Mouse (Mus musculus) liver, embryonic 14.5 days (tissue): ENCODE data around the gene Gm19668. TPM values are rescaled to one million over a fixed set of nuclear protein-coding genes. Genes with fewer than 3 reads are reported as not detected.
A peak's percentile ranks its signal among the peaks of the same experiment; 100 is the strongest.

Experiments
- ATAC-seq: fragments of 200-750 bp; cut with Nextera tagmentation; 2 replicates; pipeline ENCODE4 v1.8.0; 2017; ENCODE audit warnings: moderate number of reproducible peaks, mild to moderate bottlenecking, moderate library complexity; ENCODE audit not compliant: insufficient read depth
- DNase-seq, 3 experiments: peaks; one replicate each; pipeline ENCODE4 v3.0.0-alpha.2; 2012 to 2013; ENCODE audit warnings: low read depth in 3 of 3, low spot score in 3 of 3
- H3K27ac ChIP-seq: fragments of 300-500 bp; sonication (generic); 2 replicates; pipeline ENCODE4 v1.5.1; 2014; ENCODE audit warnings: moderate library complexity, mild to moderate bottlenecking, control low read depth, inconsistent platforms
- H3K27me3 ChIP-seq: fragments of 300-500 bp; sonication (generic); 2 replicates; pipeline ENCODE4 v1.6.1; 2014; ENCODE audit warnings: mild to moderate bottlenecking, low read length, moderate library complexity; ENCODE audit not compliant: control insufficient read depth, insufficient read depth
- H3K36me3 ChIP-seq: fragments of 300-500 bp; sonication (generic); replicated peaks from 2 replicates; pipeline ENCODE4 v1.6.1; 2014; ENCODE audit warnings: low read depth; ENCODE audit not compliant: control insufficient read depth, insufficient read depth
- H3K4me1 ChIP-seq, 2 experiments: fragments of 200-500 bp in 1 of 2; fragments of 300-500 bp in 1 of 2; sonication (generic) in 1 of 2; replicated peaks; 2 replicates each; pipeline ENCODE4 v1.6.1; 2012 to 2014; ENCODE audit warnings: antibody characterized with exemption in 1 of 2, inconsistent platforms in 1 of 2, low read length in 1 of 2; ENCODE audit not compliant: control insufficient read depth in 2 of 2, insufficient read depth in 2 of 2
- H3K4me2 ChIP-seq: fragments of 300-500 bp; sonication (generic); 2 replicates; pipeline ENCODE4 v1.6.1; 2014; ENCODE audit warnings: low read depth, mild to moderate bottlenecking, control low read depth, moderate library complexity
- H3K4me3 ChIP-seq, 2 experiments: fragments of 200-500 bp in 1 of 2; fragments of 300-500 bp in 1 of 2; sonication (generic) in 1 of 2; 2 replicates each; pipeline ENCODE4 v1.5.1; 2012 to 2014; ENCODE audit warnings: low read depth in 2 of 2, low read length in 2 of 2, mild to moderate bottlenecking in 2 of 2, control low read depth in 1 of 2, inconsistent platforms in 1 of 2, moderate library complexity in 1 of 2; ENCODE audit not compliant: insufficient read depth in 1 of 2
- H3K9ac ChIP-seq: fragments of 300-500 bp; sonication (generic); replicated peaks from 2 replicates; pipeline ENCODE4 v1.6.1; 2014; ENCODE audit warnings: mild to moderate bottlenecking, control low read depth, moderate library complexity
- H3K9me3 ChIP-seq: fragments of 300-500 bp; sonication (generic); 2 replicates; pipeline ENCODE4 v1.6.1; 2016; ENCODE audit warnings: low read length, mixed read lengths; ENCODE audit not compliant: control insufficient read depth
- CTCF ChIP-seq: IDR thresholded peaks from 2 replicates; pipeline ENCODE4 v1.5.1; 2016; ENCODE audit warnings: antibody characterized with exemption, low read depth, control low read depth
- EP300 ChIP-seq: IDR thresholded peaks from 2 replicates; pipeline ENCODE4 v1.6.1; 2016; ENCODE audit warnings: antibody characterized with exemption, low read depth
- WGBS: fragments of 180-500 bp; shearing (Covaris S2); extraction: QIAGEN DNeasy Blood & Tissue Kit; methylation state at CpG from one replicate; pipeline ENCODE4 v1.1.7; 2014; ENCODE audit not compliant: insufficient replicate concordance; 5-methylcytosine and 5-hydroxymethylcytosine counted together
- polyA plus RNA-seq, 2 experiments: library from polyadenylated mRNA; depleted of rRNA in 1 of 2; stranded (reverse) in 1 of 2; unstranded in 1 of 2; fragments of >200 nt; fragmentation: Nextera tagmentation in 1 of 2; extraction: Ambion mirVana in 1 of 2; gene quantifications; 2 replicates each; pipeline versions ENCODE4 v1.2.1 to v1.2.3; 2012 to 2014

Gm19668 gene
- polyA plus RNA-seq, 2 experiments, result not detected

DNA sequence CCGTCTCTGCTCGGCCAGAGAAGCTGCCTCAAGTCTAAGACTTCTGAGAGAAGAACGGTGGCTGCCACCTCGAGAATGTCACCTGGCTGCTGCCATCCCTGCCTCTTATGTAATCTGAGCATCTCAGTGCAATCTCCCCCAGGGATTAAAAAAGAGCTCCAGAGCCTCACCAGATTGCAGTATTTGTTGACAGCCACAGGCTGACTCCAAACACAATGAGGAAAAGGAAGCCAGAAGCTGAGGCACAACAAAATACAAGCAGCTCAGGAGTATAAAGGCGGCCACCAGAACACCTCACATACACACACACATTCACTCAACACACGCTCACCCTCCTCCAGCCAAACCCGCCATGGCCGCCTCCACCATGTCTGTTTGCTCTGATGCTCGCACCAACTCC is 36.7 kb upstream of the Gm19668 start, which contains the start of gene Krtap10-10:
Gene Krtap10-10 (plus strand): TSS at position 301 of the 400 bp plus-strand sequence.
- H3K9me3 ChIP-seq, result no peaks in the 10 kb centered on the region
- no peak for TF ChIP-seq EP300
- no peak for TF ChIP-seq CTCF
- no peak within 1 kb of the TSS for H3K9ac ChIP-seq
- H3K4me3 ChIP-seq, result no peak within 1 kb of the TSS
- ATAC-seq (no peak), DNase-seq (no peak)
- no peak within 1 kb of the TSS for H3K4me2 ChIP-seq
- H3K4me1 ChIP-seq, result no peaks in the 10 kb centered on the region
- 38% methylated on average over 9 of the region's 9 CpGs for WGBS
- H3K27ac ChIP-seq, result no peak within 1 kb of the TSS
- H3K36me3 ChIP-seq, result no peaks in the 10 kb centered on the region
- H3K27me3 ChIP-seq, result no peaks in the 10 kb centered on the region

DNA sequence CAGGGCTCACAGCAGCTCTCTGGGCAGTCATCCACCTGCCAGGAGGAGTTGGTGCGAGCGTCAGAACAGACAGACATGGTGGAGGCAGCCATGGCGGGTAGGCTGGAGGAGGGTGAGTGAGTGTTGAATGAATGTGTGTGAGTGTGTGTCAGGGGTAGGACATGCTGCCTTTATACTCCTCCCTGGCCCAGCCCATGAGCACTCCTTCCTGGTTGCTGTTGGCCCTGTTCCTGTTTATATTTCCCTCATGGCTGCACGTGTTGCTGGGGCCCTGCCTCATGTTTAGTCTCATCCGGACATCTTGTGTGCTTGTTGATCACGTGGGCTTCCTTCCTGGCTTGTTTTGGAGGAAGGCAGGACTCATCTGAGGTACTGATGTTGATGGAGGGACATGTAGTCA is 28.0 kb upstream of the Gm19668 start, which contains the start of gene Krtap10-4:
Gene Krtap10-4 (minus strand): TSS at position 145 of the 400 bp plus-strand sequence.
- Histone ChIP-seq H3K4me1 (no peaks in the 10 kb centered on the region), H3K36me3 (no peaks in the 10 kb centered on the region), H3K9ac (no peak within 1 kb of the TSS), H3K4me2 (no peak within 1 kb of the TSS), H3K27ac (no peak within 1 kb of the TSS), H3K9me3 (no peaks in the 10 kb centered on the region), H3K4me3 (no peak within 1 kb of the TSS), H3K27me3 (no peaks in the 10 kb centered on the region)
- 49% methylated on average over 6 of the region's 6 CpGs for WGBS
- ATAC-seq (no peak), DNase-seq (no peak)
- TF ChIP-seq CTCF (no peak), EP300 (no peak)

DNA sequence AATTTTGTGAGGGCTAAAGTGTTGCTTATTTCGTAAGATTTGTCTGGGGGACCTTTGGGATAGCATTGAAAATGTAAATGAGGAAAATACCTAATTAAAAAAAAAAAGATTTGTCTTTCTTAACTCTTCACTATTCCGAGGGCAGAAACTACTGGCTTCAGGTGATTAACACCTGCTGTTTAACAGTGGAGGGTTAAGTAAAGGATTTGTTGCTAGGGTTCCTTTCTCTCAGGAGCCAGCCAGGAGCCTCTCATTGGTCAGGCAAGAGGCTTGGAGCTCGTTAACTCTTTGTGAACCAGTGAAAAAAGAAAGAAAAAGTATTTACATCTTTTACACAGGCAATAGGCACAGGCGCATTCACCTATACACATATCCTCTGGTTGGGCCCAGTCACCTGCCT is 20.3 kb upstream of the Gm19668 start:
- Histone ChIP-seq H3K4me1 (no peaks in the 10 kb centered on the region), H3K4me3 (no peak overlapping the region), H3K9me3 (no peaks in the 10 kb centered on the region), H3K4me2 (no peak overlapping the region), H3K27me3 (no peaks in the 10 kb centered on the region), H3K36me3 (no peaks in the 10 kb centered on the region), H3K27ac (no peak overlapping the region), H3K9ac (no peak overlapping the region)
- TF ChIP-seq CTCF (no peak), EP300 (no peak)
- 40% methylated on average over 4 of the region's 4 CpGs for WGBS
- ATAC-seq (no peak), DNase-seq (no peak)

DNA sequence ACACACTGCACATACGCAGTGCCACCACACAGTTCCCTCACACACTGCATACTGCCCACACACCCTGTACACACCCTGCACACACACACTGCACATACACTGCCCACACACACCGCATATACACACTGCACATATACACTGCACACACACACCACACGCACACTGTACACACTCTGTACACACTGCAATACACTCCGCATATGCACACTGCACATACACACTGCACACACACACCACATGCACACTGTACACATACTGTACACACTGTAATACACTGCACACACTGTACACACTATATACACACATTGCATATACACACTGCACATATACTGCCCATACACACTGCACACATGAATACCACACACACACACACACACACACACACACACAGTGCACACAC is 19.6 kb upstream of the Gm19668 start:
- Histone ChIP-seq H3K4me3 (no peak overlapping the region), H3K4me1 (no peaks in the 10 kb centered on the region), H3K9ac (no peak overlapping the region), H3K9me3 (no peaks in the 10 kb centered on the region), H3K27me3 (no peaks in the 10 kb centered on the region), H3K36me3 (no peaks in the 10 kb centered on the region), H3K4me2 (no peak overlapping the region), H3K27ac (no peak overlapping the region)
- TF ChIP-seq CTCF (no peak), EP300 (no peak)
- 82% methylated on average over 4 of the region's 4 CpGs for WGBS
- no peak for ATAC-seq
- no peak for DNase-seq

DNA sequence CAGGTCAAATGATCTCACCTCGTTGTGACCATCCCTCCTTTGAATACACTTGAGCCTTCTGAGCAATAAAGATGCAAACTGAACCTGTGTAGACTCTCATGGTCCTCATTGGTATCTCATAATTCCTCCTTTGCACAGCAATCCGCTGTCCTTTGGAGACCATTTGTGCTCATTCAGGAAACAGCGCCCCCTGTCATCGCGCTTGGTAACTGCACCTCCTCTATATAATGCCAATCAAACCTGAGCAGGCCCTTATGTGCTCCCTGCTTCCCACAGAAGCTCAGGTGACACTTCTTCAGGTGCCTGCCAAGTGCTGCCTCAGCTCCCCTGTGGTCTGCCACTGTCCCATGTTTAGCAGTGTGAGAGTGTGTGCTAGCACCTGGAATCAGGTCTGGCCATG is 16.6 kb upstream of the Gm19668 start:
- ATAC-seq (no peak), DNase-seq (no peak)
- no peaks in the 10 kb centered on the region for H3K27me3 ChIP-seq
- no peaks in the 10 kb centered on the region for H3K4me1 ChIP-seq
- H3K9ac ChIP-seq, result no peak overlapping the region
- no peaks in the 10 kb centered on the region for H3K36me3 ChIP-seq
- H3K4me3 ChIP-seq, result no peak overlapping the region
- TF ChIP-seq EP300 (no peak), CTCF (peak; percentile 75)
- H3K27ac ChIP-seq, result no peak overlapping the region
- no peak overlapping the region for H3K4me2 ChIP-seq
- no peaks in the 10 kb centered on the region for H3K9me3 ChIP-seq
- WGBS, result 17% methylated on average over 5 of the region's 5 CpGs
